Mouse (Mus musculus): Measurements from ENCODE around the gene Dock4.

Dock4 gene

DNA sequence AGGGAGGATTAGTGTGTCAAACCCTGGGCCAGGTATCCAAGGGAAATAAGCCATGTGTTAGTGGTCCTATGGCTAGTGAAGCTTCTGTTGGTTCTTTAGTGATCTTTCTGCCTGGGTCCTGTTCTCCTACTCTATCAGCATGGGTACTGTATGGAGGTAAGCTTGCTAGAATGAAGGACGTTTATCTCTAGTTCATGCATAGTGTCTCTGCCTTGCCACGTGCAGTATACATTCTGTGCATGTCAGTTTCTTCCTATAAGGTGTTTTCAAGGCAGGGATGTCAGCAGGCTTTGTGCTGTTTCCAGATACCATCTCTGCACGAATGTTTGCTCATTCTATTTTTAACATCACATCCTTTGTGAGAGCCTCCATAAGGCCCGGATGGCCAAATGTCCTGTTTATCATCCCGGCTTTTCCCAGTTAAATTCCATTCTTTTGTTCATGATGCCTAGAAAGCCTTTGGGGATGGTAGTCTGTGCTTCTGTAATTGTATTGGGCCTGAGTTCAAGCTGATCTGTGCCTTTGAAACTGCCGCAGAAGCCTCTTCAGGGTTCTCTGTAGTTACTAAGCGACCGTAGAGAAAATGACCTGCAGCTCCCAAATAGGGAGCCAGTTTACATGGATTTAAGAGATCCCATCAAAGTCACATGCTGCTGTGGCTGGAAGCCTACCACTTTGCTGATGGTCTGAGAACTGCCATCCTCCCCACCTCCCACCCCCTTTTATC lies 66.1 kb downstream of the Dock4 start:
- no peak for DNase-seq (ENCODE audit: low spot score)

DNA sequence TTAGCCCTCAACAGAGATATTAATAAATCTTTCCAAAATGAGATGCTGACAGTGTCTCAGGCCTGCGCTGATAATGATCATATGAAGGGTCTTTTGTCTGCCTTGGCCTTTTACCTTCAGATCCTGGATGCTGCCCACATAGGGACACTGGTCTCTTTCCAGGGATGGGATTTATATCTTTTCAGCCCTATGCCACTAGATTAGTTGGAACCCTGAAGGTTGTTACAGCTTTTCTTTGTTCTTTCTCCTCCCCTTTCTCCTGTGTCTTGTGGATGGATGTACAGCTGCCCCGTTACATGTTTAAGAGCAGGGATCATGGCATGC lies 66.6 kb downstream of the Dock4 start:
- DNase-seq (ENCODE audit: low spot score), result no peak

DNA sequence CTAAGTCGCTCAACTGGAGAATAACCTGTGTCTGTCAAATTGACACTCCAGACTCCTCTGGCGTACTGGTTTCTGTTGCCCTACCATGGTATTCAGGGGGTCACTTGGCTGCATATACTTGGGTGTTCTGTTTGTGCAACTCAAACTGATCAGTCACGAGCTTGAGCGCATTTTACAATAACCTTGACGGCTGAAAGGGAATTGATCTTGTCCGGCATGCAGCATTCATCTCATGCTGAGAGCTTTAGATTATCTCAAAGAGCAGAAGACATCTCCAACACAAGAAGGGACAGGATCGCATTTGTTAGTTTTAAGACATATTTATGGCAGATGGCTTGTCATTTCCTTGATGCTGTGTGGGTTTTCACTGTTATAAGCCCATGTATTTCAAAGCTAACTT lies 67.2 kb downstream of the Dock4 start:
- no peak for DNase-seq (ENCODE audit: low spot score)

DNA sequence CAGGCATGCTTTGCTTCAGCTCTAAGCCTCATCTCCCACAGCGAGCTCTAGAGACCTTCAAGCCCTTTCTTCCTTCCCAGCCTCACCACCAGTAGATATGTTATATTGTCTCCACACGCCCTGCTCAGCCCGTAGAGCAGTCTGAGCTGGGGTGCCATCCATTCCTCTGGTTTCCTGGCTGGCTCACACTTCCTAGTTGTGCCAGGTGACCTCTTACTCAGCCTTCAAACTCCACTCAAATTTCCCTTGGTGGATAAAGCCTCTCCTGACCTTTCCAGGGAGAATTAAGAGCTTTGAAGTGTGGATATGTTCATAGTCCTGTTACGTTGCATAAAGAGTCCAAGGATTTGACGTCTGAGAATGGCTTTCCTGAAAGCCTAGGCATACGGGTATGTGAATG lies 68.3 kb downstream of the Dock4 start:
- no peak for DNase-seq (ENCODE audit: low spot score)

DNA sequence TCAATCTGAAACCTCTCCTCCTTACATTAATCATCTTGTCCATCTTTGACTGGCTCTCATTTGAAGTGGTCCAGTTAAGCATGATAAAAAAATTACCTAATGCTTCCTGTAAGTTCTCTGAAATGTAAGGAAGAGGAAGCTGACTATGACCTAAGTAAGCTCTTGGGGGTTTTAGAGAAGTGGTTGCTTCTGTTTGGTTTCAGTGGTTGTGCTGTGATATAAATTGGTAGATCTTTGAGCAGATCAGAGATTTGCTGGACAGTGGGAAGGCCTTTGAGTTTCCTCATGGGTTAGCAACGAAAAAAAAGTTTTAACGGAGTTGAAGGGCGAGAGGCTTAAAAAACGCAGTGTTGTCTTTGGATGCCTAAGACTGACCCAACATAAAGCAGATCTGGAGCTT lies 76.7 kb downstream of the Dock4 start:
- no peak for DNase-seq (ENCODE audit: low spot score)

DNA sequence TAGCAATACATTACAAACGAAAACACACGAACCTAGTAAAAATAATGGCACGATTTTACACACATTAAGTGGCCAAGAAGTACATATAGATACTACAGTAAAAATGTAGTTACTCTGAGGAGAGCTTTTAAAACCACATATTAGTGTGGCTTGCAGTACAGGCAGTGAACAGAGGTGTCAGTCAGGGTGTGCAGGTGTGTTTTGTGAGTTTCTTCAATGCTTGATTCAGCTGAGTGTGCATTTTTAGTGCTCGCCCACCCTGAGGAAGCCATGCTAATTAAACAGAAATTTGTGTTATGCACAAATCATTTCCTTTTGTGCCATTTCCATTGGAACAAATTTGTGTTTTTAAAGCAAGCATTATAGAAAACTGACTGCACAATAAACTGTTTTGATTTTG lies 77.3 kb downstream of the Dock4 start:
- no peak for DNase-seq (ENCODE audit: low spot score)

DNA sequence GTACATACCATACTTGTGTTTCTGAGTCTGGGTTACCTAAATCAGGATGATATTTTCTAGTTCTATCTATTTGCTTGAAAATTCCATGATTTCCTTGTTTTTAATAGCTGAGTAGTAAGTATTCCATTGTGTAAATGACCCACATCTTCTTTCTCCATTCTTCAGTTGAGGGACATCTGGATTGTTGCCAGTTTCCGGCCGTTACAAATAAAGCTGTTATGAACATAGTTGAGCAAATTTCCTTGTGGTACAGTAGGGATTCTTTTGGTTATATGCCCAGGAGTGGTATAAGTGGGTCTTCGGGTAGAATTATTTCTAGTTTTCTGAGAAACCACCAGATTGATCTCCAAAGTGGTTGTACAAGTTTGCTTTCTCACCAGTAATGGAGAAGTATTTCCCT lies 79.3 kb downstream of the Dock4 start:
- no peak for DNase-seq (ENCODE audit: low spot score)

DNA sequence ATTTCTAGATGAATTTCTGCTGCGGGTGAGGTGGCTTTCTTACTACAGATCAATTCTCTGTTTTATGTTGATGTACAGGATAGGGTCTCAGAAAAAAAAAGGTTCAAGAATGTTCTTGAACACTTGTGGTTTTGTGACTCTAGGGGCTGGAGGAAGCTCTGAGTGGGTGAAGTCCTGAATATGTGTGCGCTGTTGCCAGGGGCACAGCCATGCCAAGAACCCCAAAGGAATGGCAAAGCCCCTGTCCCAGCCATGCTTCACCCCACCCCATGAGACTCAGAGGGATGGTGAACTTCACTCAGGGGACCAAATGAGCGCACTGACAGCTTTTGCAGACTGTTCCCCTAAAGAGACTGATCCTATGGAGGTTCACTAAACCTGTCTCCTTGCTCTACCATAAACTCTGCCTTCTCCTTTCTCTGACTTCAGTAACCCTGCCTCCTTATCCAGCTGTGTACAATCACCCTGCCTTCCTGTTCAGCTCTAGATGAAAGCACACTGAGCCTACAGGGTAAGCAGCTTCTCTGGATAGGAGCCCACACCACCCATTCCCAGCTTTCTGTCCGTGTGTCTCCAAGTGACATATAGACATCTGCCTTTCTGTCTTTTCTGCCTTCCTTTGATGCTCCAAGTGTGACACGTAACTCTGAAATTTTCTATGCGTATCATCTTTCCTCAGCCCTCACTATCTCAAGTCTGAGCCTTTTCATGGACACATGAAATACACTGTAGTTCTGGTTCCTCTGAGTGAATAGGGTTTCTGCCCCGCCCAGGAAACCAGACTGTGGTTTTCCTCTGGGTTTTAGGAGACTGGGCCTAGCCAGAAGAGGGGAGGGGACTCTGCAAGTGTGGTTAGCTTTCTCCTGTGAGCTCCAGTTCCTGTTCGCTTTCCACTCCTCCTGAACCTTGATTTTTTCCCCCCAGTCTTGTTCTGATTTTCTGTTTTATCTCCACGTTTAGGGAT lies 90.2 kb downstream of the Dock4 start:
- no peak for DNase-seq (ENCODE audit: low spot score)

DNA sequence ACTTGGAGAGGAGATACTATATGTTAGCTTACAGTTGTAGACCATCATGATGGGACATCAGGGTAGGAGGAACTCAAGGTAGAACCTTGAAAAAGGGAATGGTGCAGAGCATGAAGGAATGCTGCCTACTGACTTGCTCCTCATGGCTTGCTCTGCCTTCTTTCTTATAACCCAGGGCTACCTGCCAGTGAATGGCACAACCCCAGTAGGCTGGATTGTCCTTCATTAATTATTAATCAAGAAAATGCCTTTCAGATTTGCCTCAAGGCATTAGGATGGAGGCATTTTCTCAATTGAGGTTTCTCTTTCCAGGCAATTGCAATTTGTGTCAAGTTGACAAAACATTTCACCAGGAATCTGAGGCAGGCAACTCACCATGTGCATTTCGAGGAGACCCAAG lies 92.1 kb downstream of the Dock4 start:
- DNase-seq (ENCODE audit: low spot score), result no peak

DNA sequence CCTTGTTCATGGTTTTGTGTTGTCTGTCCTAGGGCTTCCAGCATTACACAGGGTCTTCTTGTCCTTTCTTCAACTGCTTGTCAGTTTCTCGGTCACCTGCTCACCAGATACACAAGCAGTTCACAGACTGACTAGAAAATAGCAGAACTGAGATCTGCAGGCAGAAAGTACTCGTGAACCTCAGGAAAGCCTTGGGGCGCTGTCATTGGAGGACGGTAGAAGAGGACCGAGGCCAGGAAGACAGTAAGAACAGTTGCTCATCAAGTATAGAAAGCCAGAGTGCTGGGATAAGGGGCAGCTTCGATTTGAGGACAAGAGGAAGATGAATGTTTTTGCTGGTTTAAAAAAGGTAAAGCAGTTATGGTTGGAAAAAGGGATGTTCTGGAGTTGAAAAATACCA lies 92.6 kb downstream of the Dock4 start:
- no peak for DNase-seq (ENCODE audit: low spot score)

DNA sequence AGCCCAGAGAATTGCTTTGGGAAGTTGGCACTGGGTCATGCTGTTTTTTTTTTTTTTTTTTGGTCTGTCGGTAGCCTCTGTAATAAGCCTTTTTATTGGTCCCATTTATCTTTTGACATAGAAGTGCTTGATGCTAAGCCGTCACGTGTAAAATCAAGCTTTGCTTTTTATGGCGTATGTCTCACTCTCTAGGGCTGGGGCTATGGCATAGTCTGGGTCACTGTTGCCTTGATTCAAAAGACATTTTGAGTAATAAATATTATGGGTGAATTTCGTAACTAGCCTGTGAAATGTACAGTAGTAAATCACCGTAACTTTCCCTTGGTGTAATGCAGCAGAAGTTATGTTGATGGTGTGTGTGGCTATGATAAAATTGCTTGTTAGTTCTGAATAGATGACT lies 93.0 kb downstream of the Dock4 start:
- DNase-seq (ENCODE audit: low spot score), result no peak

DNA sequence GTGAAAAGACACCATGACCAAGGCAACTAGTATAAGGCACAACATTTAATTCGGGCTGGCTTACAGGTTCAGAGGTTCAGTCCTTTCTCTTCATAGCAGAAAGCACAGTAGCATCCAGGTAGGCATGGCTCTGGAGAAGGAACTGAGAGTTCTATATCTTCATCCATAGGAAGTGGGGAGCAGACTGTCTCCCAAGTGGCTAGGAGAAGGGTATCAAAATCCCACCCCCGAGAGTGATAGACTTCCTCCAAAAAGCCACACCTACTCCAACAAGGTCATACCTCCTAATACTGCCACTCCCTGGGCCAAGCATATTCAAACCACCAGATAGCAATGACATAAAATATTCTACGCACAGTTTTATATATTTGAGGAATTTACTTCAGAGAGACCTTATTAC lies 98.5 kb downstream of the Dock4 start:
- no peak for DNase-seq (ENCODE audit: low spot score)

DNA sequence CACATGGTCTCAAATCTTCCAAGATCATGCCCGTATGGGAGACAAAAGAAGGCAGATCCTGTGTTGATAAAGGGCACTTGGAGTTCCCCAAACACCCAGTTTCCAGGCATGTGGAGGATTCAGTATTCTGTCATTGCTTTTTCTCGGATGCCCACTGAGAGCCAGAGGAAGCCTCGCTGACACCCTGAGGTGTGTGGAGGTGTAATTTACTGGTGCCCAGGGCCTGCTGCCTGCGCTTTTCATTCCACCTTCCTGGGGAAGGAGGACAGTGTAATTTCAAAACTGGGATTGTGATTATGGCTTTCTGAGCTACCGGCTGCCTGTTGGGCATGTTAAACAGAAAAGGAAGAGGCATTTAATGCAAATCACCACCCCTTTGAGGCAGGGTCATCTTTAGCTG lies 101.1 kb downstream of the Dock4 start:
- no peak for DNase-seq (ENCODE audit: low spot score)

DNA sequence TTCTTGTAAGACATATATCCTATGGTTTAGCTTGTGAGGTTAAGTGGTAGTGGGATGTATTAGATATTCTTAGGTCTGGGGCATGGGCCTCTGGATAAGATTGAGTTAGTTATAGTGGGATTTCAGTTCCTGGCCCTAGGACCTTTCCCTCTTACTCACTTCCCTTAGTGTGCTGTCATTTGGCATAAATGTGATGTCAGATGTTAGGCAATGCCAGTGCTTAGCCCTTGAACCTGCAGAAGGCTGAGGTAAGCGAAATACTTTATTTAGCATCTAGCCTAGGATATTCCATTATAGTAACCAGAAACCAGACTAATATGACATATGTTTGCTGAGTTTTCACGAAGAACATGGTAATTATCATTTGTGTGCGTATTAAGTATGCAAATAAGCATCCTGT lies 105.6 kb downstream of the Dock4 start:
- DNase-seq (ENCODE audit: low spot score), result no peak

DNA sequence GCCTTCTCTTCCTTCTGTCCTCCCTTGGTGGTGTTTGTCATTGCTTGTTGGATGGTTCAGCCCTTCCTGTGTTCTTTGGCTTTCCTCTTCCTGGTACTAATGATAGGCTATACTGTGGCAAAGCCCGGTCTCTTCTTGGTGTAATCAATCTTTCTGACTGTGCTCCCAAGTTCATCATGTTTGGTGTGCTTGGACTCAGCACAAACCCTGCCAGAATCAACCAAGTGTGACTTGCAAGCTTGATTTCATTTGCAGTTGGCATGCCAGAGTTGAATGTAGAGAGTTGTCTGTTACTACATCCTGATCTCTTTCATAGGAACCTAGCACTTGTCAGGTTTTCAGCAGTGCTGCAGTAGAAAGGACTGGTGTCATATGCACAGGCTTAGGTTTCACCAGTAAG lies 106.4 kb downstream of the Dock4 start:
- no peak for DNase-seq (ENCODE audit: low spot score)

DNA sequence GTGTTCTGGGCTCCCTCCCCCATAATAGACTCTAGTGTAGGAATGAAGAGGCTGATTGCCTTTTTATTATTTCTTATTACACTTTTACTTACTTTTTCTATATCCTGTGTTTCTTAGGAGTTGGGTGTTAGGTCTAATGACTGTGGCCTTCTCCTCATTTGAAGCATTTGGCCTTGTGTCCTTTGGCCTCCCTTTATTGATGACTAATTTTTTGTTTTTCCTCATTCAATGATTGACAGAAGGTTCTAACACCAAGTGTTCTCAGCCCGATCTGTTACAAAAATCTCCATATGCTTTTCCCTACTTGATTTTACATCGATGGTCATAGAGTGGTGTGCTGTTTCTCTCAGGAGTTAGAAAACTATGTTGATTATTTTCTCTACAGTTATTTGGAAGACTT lies 108.2 kb downstream of the Dock4 start:
- no peak for DNase-seq (ENCODE audit: low spot score)

DNA sequence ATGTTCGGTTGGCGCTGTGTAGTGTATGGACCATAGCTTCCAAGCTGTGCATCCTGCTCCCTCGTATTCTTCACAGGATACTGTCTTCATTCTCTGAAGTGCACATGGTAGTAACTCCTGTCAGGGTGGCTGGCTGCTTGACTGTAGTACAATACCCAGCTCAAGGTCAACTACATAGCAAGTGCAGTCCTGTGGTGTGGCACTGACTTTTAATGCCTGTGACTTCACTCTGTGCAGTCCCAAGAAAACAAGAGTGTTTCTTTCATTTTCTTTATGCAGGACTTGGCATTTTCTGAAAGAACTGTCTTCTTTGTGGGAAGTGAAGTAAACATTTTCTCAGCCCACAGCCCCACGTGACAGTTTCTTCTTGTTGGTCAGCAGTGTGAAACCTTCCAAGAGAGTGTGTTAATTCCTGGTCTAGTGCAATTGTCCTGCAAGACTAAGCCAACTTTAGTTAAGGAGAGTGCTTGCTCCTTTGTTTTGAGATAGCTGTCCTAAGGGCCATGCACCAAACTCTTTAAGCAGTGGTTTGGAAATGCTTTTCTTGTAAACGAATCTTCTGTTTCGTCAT lies 109.3 kb downstream of the Dock4 start:
- no peak for DNase-seq (ENCODE audit: low spot score)

DNA sequence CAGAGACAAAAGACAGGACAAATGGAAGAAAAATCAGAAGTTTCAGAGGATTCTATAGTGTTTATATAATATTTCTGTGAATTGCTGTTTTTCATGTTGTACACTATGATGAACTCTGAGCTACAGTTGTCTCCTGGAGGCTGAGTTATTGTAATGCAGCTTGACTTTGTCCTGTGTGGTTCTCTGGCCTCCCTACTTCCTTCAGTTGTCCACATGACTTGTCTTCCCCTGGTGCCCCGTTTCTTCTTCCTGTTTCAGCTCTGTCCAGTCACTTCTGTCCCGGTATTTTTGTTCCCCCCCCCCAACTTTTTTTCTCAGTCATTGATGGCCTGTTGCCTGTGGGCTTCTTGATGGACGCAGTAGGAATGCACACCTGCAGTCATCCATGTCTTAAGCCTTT lies 112.8 kb downstream of the Dock4 start:
- no peak for DNase-seq (ENCODE audit: low spot score)

DNA sequence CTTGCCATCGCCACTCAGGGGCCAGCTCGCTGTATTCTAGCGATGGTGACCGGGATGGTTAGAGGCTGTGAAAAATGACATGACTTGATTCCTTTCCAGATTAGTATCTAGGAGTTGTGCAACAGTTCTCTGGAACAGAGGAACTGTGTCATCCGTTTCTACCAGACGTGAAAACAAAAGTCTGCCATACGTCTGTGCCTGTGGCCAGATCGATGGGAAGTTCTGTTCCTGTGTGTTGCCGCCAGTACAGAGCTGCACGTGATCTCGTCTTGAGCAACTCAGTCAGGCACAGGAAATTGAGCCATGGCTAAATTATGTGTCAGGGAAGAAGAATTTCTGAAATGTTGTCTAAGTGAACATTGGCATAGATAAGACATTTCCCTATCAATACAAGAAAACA lies 113.4 kb downstream of the Dock4 start:
- DNase-seq (ENCODE audit: low spot score), result no peak

DNA sequence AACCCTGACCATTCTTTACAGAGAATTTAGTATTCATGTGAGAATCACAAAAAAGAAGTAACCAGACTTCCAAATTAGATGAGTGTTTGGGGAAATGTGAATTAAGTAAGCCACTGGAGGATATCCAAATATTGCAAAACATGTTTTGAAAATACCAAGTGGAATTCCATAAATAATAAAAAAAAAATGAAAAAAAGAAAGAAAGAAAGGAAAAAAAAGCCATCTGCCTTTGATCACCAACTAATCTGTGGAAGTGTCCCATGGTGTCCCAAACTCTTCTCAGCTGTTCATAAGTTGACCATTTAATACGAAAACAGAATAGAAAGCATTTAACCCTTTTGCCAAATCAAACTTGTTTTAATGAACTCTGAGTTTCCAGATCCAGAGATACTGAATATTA lies 118.0 kb downstream of the Dock4 start:
- no peak for DNase-seq (ENCODE audit: low spot score)

DNA sequence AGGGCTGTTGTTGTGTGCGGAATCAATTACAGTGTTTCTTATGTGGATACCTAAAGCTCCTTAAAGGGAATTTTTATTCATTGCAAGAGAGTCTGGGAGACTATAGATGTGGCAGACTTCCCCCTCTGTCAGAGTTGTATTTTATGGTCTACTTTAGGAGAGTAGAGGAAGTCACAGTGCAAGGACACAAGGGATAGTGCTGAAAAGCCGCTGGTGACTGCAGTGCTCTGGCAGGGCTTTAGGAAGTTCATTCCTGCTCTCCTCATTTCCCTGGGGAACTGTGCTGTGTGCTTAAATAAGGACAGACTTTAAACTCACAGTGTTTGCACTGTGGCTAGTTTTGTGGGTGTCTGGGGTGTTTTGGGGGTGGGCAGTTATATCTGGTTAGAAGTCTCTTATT lies 118.5 kb downstream of the Dock4 start:
- DNase-seq (ENCODE audit: low spot score), result no peak

DNA sequence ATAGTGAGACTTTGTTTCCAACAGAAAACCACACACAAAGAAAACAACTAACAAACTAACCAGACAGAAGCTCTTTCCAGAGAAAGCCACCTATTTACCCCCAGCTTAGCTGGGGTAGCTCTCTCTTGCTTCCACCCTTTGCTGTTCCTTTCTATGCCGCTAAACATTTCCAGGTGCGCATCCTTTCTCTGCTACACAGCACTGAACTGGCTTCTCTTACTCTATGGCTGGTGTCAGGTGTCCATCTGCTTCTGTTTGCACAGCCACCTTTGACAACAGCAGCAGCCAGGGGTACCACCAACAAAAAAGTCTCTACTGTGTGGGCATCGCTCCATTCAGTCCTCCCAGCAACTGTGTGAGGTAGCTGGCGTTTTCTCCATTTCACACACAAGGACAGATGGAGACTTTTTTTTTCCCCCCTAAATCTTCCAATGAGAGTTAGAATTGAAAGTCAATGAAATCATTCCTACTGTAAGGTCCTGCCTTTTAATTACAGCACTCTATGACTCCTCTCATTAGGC lies 122.7 kb downstream of the Dock4 start:
- no peak for DNase-seq (ENCODE audit: low spot score)

All from retina, embryonic 14.5 days (tissue).